Mouse (Mus musculus): Measurements from ENCODE around the gene Onecut1. TPM values are rescaled to one million over a fixed set of nuclear protein-coding genes. Genes with fewer than 3 reads are reported as not detected.

Gene Onecut1
- total and polyA plus RNA-seq, 3 experiments: not detected

DNA sequence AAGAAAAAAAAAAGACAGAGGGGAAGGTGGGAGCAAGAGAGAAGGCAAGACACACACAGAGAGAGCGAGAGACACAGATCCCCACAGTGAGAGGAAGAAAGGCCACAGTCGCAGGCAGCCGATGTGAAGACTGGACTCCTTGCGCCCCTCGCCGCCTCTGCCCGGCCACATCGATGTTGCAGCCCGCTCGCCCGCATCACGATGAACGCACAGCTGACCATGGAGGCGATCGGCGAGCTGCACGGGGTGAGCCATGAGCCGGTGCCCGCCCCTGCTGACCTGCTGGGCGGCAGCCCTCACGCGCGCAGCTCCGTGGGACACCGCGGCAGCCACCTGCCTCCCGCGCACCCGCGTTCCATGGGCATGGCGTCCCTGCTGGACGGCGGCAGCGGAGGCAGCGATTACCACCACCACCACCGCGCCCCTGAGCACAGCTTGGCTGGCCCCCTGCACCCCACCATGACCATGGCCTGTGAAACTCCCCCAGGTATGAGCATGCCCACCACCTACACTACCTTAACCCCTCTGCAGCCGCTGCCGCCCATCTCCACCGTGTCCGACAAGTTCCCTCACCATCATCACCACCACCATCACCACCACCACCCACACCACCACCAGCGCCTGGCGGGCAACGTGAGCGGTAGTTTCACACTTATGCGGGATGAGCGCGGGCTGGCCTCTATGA lies 517 bp downstream of the Onecut1 start:
- Histone ChIP-seq H3K79me2 (ENCODE audit: control insufficient read depth, insufficient read depth, low read length, poor library complexity) (no peaks in the 10 kb centered on the region), H3K4me1 (ENCODE audit: control insufficient read depth in 1 of 2, insufficient read depth in 2 of 2, low read length in 2 of 2) (no peaks in the 10 kb centered on the region), H3K27ac (ENCODE audit: control insufficient read depth, low read depth, low read length) (no peak overlapping the region), H3K27me3 (ENCODE audit: control insufficient read depth in 1 of 2, insufficient read depth in 2 of 2, low read length in 2 of 2) (no peaks in the 10 kb centered on the region), H3K9ac (ENCODE audit: control insufficient read depth, low read depth, low read length, poor library complexity, severe bottlenecking) (no peak overlapping the region), H3K9me3 (replicated peaks; ENCODE audit: insufficient read depth, low read length) (no peaks in the 10 kb centered on the region), H3K36me3 (ENCODE audit: control insufficient read depth in 1 of 2, insufficient read depth in 2 of 2, low read length in 2 of 2) (no peaks in the 10 kb centered on the region), H3K4me3 (ENCODE audit: control insufficient read depth in 1 of 2, insufficient read depth in 1 of 2, low read depth in 2 of 2, low read length in 2 of 2) (no peak overlapping the region)
- no peak for TF ChIP-seq TAL1 (IDR thresholded peaks at IDR 0.05; ENCODE audit: low read length)
- TF ChIP-seq NELFE (IDR thresholded peaks at IDR 0.05; ENCODE audit: low read depth, low read length): no peak
- TF ChIP-seq HCFC1 (IDR thresholded peaks at IDR 0.05; ENCODE audit: low read depth, low read length): no peak
- TF ChIP-seq ZKSCAN1 (IDR thresholded peaks at IDR 0.05; ENCODE audit: low read depth, low read length): no peak
- TF ChIP-seq CTCF (IDR thresholded peaks at IDR 0.05 in 2 of 3, conservative IDR thresholded peaks at IDR 0.05 in 1 of 3; ENCODE audit: control insufficient read depth in 1 of 3, insufficient read depth in 1 of 3, low read depth in 2 of 3, low read length in 3 of 3, poor library complexity in 1 of 3, severe bottlenecking in 1 of 3): no peak
- TF ChIP-seq ETS1 (IDR thresholded peaks at IDR 0.05; ENCODE audit: low read depth, low read length): no peak
- TF ChIP-seq SMC3 (IDR thresholded peaks at IDR 0.05; ENCODE audit: low read depth, low read length): no peak
- TF ChIP-seq USF2 (IDR thresholded peaks at IDR 0.05; ENCODE audit: borderline replicate concordance in 1 of 2, insufficient read depth in 1 of 2, low read depth in 1 of 2, low read length in 2 of 2): no peak
- TF ChIP-seq SIN3A (IDR thresholded peaks at IDR 0.05; ENCODE audit: low read length): no peak
- TF ChIP-seq GATA1 (IDR thresholded peaks at IDR 0.05; ENCODE audit: low read depth, low read length): no peak
- TF ChIP-seq ZNF384 (IDR thresholded peaks at IDR 0.05; ENCODE audit: low read depth, low read length): no peak
- TF ChIP-seq ZC3H11A (IDR thresholded peaks at IDR 0.05; ENCODE audit: low read depth, low read length): no peak
- TF ChIP-seq TCF12 (IDR thresholded peaks at IDR 0.05; ENCODE audit: low read depth, low read length): no peak
- TF ChIP-seq MXI1 (IDR thresholded peaks at IDR 0.05; ENCODE audit: low read depth, low read length): no peak
- no peak for TF ChIP-seq BHLHE40 (IDR thresholded peaks at IDR 0.05; ENCODE audit: borderline replicate concordance, low read depth, low read length)
- TF ChIP-seq E2F4 (IDR thresholded peaks at IDR 0.05; ENCODE audit: borderline replicate concordance, low read depth, low read length): no peak
- no peak for TF ChIP-seq ZMIZ1 (IDR thresholded peaks at IDR 0.05; ENCODE audit: low read depth, low read length)
- TF ChIP-seq GABPA (IDR thresholded peaks at IDR 0.05; ENCODE audit: low read depth, low read length): no peak
- TF ChIP-seq CHD1 (IDR thresholded peaks at IDR 0.05; ENCODE audit: low read depth, low read length): no peak
- TF ChIP-seq UBTF (IDR thresholded peaks at IDR 0.05; ENCODE audit: borderline replicate concordance, insufficient read depth, low read depth, low read length): no peak
- DNase-seq (ENCODE audit: low read depth, low spot score): no peak

Data from MEL (cell line).